Mouse (Mus musculus): ENCODE measurements around the gene Gpn3. TPM values are rescaled to one million over a fixed set of nuclear protein-coding genes. Genes with fewer than 3 reads are reported as not detected.

Gene Gpn3
- polyA plus RNA-seq, 1 experiment, result 28.4 TPM

- Histone ChIP-seq H3K4me1 (ENCODE audit: control insufficient read depth, insufficient read depth, low read length) (no peaks in the 10 kb centered on the region), H3K27ac (ENCODE audit: insufficient read depth, low read length) (no peak overlapping the region), H3K4me3 (ENCODE audit: insufficient read depth, low read length) (no peak overlapping the region)
- no peak for TF ChIP-seq POLR2A (IDR thresholded peaks at IDR 0.05; ENCODE audit: extremely low read depth, insufficient read depth, low read length)
- TF ChIP-seq CTCF (IDR thresholded peaks at IDR 0.05; ENCODE audit: extremely low read depth, insufficient read depth, low read length), result no peak
Measured at GRCm38 (mm10) chr5:122343768-122344167, 27.9 kb upstream of the Gpn3 start.

DNA sequence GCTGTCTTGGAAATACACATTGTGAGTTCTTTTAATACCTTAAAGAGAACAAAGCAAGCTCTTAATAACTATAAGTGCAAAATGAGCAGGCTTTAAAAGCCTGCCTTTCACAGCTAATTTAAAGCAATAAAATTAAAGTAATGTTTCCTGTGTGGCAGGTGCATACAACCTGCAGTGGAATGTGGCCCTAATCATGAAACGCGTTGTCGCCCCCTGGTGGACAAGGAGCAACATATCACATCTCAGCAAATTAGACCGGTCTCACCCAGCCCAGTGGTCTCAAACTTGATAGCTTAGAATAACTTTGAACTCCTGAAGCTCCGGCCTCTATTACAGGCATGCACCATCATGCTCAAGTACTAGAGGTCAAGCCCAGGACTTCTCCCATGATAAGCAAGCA lies 27.4 kb upstream of the Gpn3 start:
- Histone ChIP-seq H3K4me3 (ENCODE audit: insufficient read depth, low read length) (no peak overlapping the region), H3K27ac (ENCODE audit: insufficient read depth, low read length) (no peak overlapping the region), H3K4me1 (ENCODE audit: control insufficient read depth, insufficient read depth, low read length) (no peaks in the 10 kb centered on the region)
- TF ChIP-seq POLR2A (IDR thresholded peaks at IDR 0.05; ENCODE audit: extremely low read depth, insufficient read depth, low read length), result no peak
- TF ChIP-seq CTCF (IDR thresholded peaks at IDR 0.05; ENCODE audit: extremely low read depth, insufficient read depth, low read length), result peak; percentile 87

DNA sequence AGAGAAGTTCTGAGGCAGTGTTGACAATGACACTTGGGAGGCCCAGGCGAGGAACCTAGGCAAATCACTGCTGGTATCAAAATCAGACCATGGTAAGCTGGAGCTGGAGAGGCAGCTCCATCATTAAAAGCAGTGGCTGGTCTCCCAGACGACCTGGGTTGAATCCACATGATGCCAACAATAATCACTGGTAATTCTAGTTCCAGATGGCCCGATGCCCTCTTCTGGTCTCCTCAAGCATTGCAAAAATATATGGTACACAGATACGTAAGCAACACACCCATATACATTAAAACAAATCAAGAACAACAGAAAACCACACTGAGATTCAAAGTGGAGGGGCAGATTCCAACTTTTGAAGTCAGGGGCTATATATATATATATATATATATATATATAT lies 25.9 kb upstream of the Gpn3 start:
- no peaks in the 10 kb centered on the region for H3K4me1 ChIP-seq (ENCODE audit: control insufficient read depth, insufficient read depth, low read length)
- no peak overlapping the region for H3K27ac ChIP-seq (ENCODE audit: insufficient read depth, low read length)
- TF ChIP-seq CTCF (IDR thresholded peaks at IDR 0.05; ENCODE audit: extremely low read depth, insufficient read depth, low read length) (no peak), POLR2A (IDR thresholded peaks at IDR 0.05; ENCODE audit: extremely low read depth, insufficient read depth, low read length) (no peak)
- H3K4me3 ChIP-seq (ENCODE audit: insufficient read depth, low read length), result no peak overlapping the region

- H3K4me3 ChIP-seq (ENCODE audit: insufficient read depth, low read length), result peak within 1 kb of the TSS; percentile 91
Measured at GRCm38 (mm10) chr5:122353807-122354491, 17.7 kb upstream of the Gpn3 start, which contains the start of the genes Rad9b and Vps29. Gene Rad9b (minus strand): TSS chr5:122354233. Gene Vps29 (plus strand): TSS chr5:122354369.

GRCm38 (mm10) chr5:122354492-122355067 lies 17.1 kb upstream of the Gpn3 start:
- Histone ChIP-seq H3K4me1 (ENCODE audit: control insufficient read depth, insufficient read depth, low read length) (peaks cover 3% of the 10 kb centered on the region), H3K4me3 (ENCODE audit: insufficient read depth, low read length) (peak overlapping the region; percentile 91)
- TF ChIP-seq CTCF (IDR thresholded peaks at IDR 0.05; ENCODE audit: extremely low read depth, insufficient read depth, low read length), result no peak
- no peak for TF ChIP-seq POLR2A (IDR thresholded peaks at IDR 0.05; ENCODE audit: extremely low read depth, insufficient read depth, low read length)

More at GRCm38 (mm10) chr5:122353807-122354491, 17.7 kb upstream of the Gpn3 start, which contains the start of the genes Rad9b and Vps29:
- Histone ChIP-seq H3K4me1 (ENCODE audit: control insufficient read depth, insufficient read depth, low read length) (peaks cover 3% of the 10 kb centered on the region), H3K27ac (ENCODE audit: insufficient read depth, low read length) (peak within 1 kb of the TSS; percentile 79)
- TF ChIP-seq CTCF (IDR thresholded peaks at IDR 0.05; ENCODE audit: extremely low read depth, insufficient read depth, low read length) (no peak), POLR2A (IDR thresholded peaks at IDR 0.05; ENCODE audit: extremely low read depth, insufficient read depth, low read length) (peak; percentile 46)

GRCm38 (mm10) chr5:122372192-122372769 lies 605 bp downstream of the Gpn3 start, which contains the start of gene Fam216a:
Gene Fam216a (minus strand): TSS chr5:122372364.
- Histone ChIP-seq H3K4me3 (ENCODE audit: insufficient read depth, low read length) (peak within 1 kb of the TSS; percentile 75), H3K4me1 (ENCODE audit: control insufficient read depth, insufficient read depth, low read length) (peaks cover 2% of the 10 kb centered on the region; the same call in 1 of the 2 replicates), H3K27ac (ENCODE audit: insufficient read depth, low read length) (peak within 1 kb of the TSS; percentile 75; the same call in 1 of the 2 replicates)
- TF ChIP-seq CTCF (IDR thresholded peaks at IDR 0.05; ENCODE audit: extremely low read depth, insufficient read depth, low read length), result no peak
- peak; percentile 87 for TF ChIP-seq POLR2A (IDR thresholded peaks at IDR 0.05; ENCODE audit: extremely low read depth, insufficient read depth, low read length)

More at GRCm38 (mm10) chr5:122354492-122355067, 17.1 kb upstream of the Gpn3 start:
- H3K27ac ChIP-seq (ENCODE audit: insufficient read depth, low read length), result peak overlapping the region; percentile 79

- Histone ChIP-seq H3K4me1 (ENCODE audit: control insufficient read depth, insufficient read depth, low read length) (peaks cover 2% of the 10 kb centered on the region; the same call in 1 of the 2 replicates), H3K27ac (ENCODE audit: insufficient read depth, low read length) (no peak overlapping the region), H3K4me3 (ENCODE audit: insufficient read depth, low read length) (peak overlapping the region; percentile 75)
- TF ChIP-seq CTCF (IDR thresholded peaks at IDR 0.05; ENCODE audit: extremely low read depth, insufficient read depth, low read length), result no peak
- no peak for TF ChIP-seq POLR2A (IDR thresholded peaks at IDR 0.05; ENCODE audit: extremely low read depth, insufficient read depth, low read length)
Measured at GRCm38 (mm10) chr5:122372878-122373277, 1.2 kb downstream of the Gpn3 start.

DNA sequence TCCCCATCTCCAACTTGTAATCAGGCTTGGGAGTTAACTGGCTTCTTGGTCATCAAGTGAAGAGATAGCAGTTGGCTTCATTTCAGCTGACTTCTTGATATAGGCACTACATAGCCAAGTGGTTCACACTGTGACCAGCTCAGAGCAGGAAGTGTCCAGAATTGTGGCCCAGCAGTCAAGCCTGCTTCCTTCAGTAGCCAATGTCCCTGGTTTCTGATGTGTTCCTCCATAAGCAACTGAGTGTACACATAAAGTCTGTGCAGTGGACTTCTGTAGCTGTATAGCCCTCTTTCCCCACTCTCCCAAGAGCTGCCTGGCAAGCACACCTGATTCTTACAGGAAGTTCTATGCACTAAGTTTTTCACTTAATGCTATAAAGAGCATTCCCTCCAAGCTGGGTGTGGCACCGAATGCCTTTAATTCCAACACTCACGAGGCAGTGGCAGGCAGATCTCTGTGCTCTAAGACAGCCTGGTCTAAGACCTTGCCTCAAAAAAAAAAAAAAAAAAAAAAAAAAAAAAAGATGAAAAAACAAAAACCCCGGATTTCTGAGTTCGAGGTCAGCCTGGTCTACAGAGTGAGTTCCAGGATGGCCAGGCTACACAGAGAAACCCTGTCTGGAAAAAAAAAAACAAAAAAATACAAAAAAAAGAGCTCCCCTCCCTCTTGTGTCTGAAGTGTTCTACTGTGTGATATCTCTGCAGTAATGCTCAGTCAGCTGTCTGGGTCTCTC lies 5.6 kb downstream of the Gpn3 start:
- Histone ChIP-seq H3K4me3 (ENCODE audit: insufficient read depth, low read length) (no peak overlapping the region), H3K4me1 (ENCODE audit: control insufficient read depth, insufficient read depth, low read length) (no peaks in the 10 kb centered on the region), H3K27ac (ENCODE audit: insufficient read depth, low read length) (no peak overlapping the region)
- no peak for TF ChIP-seq CTCF (IDR thresholded peaks at IDR 0.05; ENCODE audit: extremely low read depth, insufficient read depth, low read length)
- no peak for TF ChIP-seq POLR2A (IDR thresholded peaks at IDR 0.05; ENCODE audit: extremely low read depth, insufficient read depth, low read length)

GRCm38 (mm10) chr5:122378171-122378570 lies 6.5 kb downstream of the Gpn3 start:
- TF ChIP-seq POLR2A (IDR thresholded peaks at IDR 0.05; ENCODE audit: extremely low read depth, insufficient read depth, low read length) (no peak), CTCF (IDR thresholded peaks at IDR 0.05; ENCODE audit: extremely low read depth, insufficient read depth, low read length) (no peak)
- H3K4me3 ChIP-seq (ENCODE audit: insufficient read depth, low read length), result no peak overlapping the region
- H3K27ac ChIP-seq (ENCODE audit: insufficient read depth, low read length), result no peak overlapping the region
- H3K4me1 ChIP-seq (ENCODE audit: control insufficient read depth, insufficient read depth, low read length), result no peaks in the 10 kb centered on the region

All from cortical plate, adult 2 months (tissue).